Mouse (Mus musculus) gastrocnemius, postnatal 4 days (tissue): ENCODE measurements at regions not wholly inside any gene's neighbourhood (a gene's known extent, or its start where the extent isn't known, plus 50 kb on each side); places are given as distances from the start of the nearest gene placed in this dataset.

Source experiments
- DNase-seq, 2 experiments: peaks; one replicate each; pipeline ENCODE4 v3.0.0; 2021 to 2022; ENCODE audit warnings: low spot score in 2 of 2, mixed read lengths in 2 of 2

DNA sequence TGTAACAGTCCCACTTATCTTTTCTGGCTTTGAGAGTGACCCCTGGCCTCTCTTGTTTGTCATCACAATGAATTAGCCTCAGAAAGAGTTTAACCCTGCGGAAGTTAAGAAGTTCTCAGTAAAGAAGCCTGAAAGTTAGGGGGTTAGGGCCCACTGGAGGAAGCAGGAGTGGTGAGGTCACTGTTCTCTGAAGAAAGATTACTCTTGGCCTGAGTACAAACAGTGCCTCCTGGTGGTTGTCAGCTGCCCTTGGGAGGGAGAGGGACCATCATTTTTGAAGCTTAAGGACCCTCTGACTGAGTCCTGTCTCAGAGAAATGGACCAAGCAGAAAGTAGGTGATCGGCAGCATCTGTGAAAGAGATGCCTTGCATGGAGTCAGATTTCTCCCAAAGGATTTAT is 318.3 kb upstream of the Id2 start:
- DNase-seq = peak in 1 of 2 experiments; percentile 20

DNA sequence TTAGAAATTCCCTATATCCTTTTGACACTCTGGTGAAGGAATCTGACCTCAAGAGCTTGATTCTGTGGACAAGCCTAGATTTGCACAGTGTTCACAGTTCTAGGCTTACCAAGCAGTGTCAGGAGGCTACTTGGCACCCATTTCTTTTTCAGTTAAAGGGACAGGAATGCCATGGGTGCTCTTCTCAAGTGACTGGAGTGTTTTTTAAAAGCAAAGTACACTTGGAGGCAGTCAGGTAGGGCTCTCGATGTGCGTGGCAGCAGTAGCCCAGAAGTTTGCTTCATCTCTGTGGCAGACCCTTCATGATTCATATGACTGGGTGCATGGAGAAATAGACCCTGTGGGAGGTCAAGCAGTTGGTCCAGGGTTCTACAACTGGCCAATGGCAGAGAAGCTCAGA is 310.4 kb upstream of the Id2 start:
- DNase-seq = no peak

DNA sequence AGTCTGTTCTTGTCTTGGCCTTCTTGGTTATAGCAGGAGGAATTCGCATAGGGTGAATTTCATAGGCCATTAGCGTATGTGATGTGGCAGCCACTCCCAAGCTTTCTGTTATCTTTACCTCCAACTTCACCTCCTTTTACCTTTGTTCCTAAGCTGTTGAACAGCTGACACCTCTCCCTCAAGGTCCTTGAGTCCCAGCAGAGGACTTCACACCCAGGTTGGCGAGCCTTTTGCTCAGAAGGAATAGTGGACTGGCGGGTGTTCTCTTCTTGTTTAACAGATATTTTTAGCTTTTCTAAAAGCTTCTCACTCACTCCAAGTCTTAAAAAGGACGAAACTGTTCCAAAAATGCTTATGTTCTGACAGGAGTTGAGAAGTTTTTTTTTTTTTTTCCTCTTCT is 303.4 kb upstream of the Id2 start:
- DNase-seq = no peak

DNA sequence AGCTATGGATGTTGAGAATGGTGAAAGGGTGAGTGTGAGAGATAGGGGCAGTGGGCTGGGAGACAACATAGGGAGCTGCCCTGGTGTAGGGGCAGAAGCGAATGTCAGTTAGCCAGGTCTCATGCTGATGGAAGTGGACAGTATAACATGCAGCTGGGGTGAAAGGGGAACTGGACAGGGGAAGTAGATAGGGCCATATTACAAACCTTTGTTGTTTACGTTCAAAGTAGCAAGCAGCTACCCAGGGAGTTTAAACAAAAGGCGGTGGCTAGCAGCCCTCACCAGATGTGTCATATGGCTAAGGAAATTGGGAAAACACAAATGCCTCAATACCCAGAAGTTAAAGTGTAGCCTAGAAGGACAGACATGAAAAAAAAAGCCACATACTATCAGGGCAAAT is 301.8 kb upstream of the Id2 start:
- no peak for DNase-seq

DNA sequence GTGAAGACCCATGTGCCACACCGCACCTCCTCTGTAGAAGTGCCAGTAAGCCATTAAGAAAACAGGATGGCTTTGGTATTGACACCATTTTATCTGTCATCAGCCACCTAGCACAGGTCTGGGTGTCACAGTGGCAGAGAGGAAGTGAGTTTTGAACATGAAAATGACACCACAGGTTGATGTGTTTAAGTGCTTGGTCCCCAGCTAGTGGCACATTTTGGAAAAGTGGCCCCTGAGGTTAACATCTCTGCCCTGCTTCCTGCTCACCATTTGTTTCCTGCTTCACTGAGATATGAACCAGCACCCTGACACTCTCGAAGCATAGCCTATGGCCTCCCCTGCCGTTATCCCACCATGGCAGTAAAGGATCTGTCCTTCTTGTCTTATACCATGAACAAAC is 297.4 kb upstream of the Id2 start:
- DNase-seq = no peak

DNA sequence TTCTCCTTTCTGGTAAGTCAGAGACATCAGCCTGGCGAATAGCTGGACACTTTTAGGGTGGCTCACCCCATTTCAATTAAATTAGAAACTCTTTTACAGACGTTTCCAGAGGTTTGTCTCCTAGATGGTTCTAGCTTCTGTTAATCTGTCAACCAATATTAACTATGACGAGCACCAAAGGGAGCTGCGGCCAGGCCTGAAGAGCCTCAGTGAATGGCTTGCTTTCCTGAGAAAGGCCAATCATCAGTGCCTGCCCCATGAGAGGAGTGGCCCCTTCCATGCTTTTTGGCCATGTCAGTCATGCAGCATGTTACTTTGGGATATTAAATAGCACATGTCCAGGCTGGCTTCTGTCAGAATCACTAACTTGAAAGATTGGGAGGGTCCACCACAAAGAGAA is 296.6 kb upstream of the Id2 start:
- DNase-seq = no peak

DNA sequence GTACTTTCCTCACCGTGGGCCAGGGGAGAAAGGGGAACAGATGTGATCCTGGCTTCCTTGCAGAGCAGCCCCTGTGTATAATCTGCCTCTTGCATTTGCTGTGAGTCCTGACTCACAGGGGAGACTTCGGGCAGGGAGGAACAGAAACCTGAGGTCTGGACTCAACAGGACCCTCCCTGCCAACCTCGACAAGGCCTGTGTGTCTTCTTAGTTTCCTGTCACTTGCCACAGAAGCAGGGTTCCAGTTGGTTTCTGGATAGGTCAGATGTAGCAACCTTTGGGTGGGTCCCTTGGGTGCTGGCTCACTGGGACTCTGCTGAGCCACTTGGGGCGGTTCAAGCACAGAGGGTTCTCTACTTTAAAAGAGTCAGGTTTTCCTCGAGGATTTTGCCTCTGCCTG is 292.3 kb upstream of the Id2 start:
- no peak for DNase-seq

DNA sequence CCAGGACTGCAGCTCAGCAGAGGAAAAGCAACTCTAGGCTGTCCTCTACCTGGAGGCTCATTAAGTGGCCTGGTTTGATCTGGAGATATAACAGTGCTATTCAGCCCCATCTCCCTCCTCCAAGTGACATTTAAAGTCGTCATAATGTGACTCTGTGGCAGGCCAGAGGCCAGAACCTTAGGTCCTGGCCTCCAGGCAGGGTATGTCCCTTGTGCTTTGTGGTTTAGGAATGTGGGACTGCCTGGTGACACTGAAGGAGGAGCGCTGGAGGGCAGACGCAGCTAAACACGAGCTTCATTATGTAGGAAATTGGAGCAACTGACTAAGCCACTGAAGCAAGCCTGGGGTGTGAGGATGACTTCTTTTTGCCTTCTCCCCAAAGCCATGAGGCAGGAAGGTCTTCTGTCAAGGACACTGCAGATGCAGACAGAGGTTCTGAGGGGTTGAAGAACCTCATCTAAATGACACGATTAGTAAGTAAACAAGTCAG is 290.9 kb upstream of the Id2 start:
- DNase-seq = no peak

DNA sequence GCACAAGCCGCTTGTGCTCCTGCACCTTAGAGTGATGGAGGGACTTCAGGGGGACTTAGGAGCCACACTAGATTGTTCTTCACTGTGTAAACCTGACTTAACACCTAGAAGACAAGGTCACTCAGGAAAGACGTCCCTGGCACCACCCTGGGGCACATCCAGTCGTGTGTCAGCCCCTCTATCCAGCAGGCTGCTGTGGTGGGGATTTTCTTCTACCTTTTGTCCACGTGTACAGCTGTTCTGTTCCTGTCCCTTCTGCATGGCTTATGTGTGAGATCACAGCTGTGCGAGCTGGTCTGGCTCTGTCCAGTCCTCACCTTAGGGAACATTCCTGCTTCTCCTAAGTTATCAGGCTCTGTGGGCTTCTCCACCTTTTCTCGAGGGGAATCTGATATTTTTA is 286.0 kb upstream of the Id2 start:
- no peak for DNase-seq

DNA sequence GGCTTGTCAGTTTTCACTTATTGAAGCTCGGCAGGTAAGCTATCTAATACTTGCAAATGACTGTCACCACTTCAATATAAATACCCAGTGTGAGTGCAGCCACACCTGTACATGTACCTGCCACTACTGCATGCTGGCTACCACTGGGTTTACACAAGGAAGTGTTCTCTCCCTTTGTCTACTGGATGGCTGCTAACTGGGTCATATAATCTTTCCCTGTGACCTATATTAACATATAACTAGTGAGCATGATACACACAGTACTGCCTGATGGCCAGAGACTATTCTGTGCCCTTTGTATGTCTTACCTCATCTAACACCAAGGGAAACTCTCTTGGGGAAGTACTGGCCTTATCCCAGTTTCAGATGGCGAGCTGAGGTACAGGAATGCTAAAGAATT is 285.5 kb upstream of the Id2 start:
- no peak for DNase-seq

DNA sequence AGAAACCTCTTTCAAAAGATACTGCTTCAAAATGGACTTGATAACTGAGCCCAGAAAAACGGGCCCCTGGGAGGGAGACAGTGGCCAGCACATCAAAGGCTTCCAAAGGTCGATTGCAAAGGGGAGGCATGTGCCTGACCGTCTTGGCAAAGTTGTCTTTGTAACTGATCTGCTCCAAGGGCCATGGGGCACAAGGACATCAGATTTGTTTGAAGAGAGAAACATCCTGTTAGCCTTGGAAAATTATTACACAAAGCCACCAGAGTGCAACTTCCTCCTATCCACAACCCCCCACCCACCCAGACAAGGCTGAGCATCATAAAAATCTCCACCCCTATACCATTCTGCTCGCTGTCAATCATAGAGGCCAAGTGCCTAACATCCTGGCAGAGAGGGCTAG is 284.7 kb upstream of the Id2 start:
- DNase-seq = no peak

DNA sequence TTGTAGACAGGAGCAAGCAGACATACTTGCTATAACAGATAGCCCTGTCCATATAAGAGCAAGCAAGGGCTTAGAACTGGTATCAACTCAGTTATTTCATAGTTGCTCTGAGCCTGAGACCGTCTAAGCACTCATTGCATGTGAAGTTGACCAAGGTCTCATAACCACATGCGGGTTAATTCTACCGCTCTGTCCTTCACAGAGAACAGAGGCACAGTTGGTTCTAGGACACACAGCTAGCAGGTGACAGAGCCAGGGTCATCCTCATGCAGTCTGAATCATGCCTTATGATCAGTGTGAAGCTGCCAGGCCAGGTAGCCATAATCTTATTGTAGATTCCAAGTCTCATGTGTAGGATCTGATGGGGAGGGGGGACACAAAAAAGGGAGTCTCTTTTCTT is 283.1 kb upstream of the Id2 start:
- no peak for DNase-seq

DNA sequence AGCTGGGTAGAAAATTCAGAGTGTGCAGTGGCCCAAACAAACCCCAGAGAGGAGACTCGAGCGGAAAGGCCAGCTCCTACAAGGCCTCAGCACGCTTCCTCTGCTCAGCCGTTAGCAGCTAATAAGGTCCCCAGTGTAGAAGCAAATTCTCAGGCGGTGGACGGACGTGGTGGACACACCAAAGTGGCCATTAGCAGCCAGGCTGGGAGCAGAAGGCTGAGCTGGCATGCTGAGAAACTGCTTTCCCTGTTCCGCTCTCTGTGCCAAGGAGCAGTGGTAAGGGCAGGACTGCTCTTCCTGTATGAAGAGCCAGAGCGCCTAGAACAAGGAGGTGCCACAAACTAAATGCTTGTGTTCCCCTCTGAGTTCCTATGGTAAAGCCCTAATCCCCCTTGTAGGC is 282.1 kb upstream of the Id2 start:
- DNase-seq = no peak

DNA sequence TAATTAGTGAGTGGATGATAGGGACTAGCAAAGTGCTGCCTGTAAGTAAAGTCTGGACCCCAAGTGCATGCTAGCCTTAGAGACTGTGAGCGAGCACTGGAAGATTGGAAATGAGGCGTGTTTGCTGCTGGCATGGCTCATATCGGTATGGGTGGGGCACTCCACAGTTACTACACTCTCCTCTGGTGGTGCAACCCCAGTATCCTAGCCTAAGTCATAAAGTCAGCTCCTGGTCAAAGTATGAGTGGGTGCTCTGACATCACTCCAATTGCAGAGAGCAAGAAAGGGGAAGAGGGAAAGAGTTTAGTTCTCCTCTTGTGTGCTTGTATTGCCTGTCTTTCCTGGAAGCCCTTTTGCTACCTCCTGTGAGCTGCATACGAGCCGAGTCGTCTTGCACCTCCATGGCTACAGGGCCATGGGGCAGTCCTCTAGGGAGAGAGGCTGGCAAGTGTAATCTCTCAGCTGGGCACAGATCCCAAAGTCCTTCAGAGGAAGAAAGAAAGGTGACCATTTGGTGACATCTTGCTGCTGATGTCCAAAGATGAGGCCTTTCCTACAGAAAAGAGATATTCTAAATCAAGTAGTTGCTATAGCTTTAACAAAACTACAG is 281.2 kb upstream of the Id2 start:
- DNase-seq = no peak

DNA sequence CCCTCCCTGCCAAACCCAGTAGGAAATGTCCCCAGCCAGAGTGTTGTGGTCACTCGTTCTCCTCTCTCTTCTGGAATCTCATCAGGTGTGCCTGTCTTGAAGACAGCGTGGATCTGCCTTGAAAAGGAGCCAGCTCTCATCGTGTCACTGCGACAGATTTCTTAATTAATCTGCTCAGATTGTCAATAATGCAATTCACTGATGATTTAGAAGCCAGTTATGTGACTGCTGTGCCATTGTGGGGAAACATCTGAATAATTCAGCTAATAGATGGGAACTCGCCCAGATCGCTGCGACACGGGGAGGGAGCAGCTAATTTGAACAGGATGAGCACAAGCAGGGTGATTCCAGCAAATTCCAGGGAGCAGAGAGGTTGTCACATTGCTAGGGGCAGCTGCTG is 279.5 kb upstream of the Id2 start:
- no peak for DNase-seq

DNA sequence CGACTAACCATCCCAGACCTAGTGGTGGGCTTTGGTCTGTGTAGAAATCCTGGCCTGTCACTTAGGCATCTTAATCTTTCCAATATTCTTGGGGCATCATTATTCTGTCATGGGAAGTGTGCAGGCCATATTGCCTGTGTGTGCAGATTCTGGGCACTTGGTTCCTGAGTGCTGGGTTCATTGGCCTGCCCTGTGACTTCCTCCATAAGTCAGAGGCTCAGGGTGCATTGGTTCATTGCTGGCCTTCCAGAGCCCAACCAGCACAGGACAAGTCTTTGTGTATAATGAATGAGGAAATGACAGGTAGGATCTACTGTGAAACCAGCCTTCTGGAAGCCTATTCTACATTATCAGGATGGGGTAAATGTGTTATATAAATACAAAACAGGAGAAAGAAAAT is 270.6 kb upstream of the Id2 start:
- no peak for DNase-seq

DNA sequence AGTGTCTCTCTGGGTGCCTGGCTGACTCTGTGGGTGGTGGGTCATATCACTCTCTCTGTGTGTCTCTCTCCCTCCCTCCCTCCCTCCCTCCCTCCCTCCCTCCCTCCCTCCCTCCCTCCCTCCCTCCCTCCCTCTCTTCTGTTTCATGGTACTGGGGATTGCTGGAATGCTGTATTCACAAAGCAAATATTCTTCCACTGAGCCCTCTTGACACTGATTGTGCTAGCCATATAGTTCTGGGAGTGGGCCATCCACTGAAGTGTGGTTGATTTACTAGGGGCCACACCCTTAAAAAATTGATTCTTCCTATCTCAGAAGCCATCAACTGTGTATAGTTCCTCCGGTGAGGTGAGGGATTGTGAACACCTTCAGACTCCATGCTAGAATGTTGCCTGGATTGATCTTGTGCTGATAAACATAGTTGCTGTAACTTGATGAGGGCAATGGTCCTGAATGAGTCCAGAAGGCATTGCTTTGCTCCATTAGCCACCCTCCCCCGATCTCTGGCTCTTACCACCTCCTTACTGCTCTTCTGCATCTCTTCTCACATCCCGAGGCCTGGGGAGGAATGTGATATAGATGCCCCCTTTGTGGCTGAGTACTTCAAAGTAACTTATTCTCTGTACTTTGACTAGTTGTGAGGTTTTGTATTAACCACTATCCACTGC is 268.8 kb upstream of the Id2 start:
- no peak for DNase-seq

DNA sequence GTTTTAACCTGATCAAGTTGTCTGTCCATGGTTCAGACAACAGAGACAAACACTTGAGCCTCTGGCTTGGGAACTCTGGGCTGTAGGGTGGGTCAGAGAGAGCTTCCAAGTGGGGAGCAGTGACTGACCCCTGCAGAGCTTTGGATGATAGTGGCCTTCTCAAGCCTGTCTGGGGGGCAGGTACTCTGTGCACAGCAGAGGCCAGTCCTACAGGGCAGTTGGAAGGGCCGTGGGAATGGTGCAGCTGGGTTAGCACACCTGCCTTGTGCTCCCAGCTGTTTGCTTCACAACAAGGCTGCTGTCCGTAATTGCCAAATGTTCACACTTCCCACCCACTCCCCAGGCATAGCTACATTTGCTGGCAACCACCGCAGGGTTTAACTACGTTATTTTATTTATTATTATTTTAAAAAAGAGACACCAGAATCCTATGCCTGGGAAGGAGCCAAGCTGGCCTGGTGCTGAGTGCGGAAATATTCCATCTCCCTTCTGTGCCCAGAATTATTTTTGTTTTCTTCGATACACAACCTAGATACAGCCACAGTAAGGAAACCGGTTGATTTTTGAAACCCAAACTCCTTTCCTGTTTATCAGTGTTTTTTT is 268.1 kb upstream of the Id2 start:
- peak in 1 of 2 experiments; percentile 13 for DNase-seq

DNA sequence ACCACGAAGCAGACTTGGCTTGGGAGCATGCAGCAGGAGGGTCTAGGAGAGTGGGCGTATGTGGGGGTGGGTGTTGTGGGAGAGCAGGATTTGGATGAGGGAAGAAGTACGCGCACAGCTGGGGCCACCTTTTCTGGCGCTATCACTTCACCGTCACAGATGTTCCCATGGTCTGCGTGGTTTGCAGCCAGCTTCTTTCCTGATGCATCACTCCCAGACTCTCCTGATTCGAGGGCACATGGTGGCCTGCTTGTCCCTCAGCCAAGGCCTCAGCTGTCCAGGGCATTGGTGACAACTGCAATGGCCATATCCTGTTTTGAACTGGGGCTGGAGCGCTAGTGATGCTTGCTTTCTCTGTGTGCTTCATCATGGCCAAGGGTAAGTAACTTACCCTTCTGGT is 266.9 kb upstream of the Id2 start:
- no peak for DNase-seq

DNA sequence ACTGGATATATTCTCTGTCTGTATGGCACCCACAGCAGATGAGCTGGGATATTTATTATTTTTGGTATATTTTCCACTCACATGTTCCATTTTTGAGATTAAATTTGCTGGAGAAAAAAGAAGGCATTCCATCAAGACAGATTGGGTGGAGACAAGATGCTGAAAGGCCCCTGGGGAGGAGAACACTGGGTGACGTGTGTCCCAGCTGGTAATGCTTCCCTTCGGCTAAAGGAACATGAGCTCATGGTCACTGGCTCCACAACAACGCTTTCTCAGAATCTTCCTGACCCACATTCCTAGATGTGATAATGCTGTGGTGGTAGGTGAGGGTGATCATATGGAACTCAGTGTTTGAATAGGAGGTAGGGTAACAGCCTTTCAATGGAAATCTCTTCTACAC is 266.4 kb upstream of the Id2 start:
- no peak for DNase-seq

DNA sequence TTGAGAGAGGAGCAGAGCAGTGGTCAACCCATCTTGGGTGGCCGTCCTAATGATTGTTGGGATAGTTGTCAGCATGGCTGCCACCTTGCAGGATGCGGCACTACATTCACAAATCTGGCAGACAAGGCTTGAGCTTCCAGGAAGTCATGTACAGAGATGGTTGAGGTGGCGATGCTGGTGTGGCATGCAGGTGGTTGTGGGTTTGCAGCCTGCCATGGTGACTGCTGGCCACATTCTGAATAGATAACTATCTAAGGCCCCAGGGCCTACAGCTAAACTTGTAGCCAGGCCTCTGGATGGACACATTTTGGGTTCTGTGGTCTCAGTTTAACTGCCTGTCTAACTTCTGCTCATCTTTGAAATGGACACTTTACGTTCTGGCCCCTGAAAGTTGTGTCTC is 265.8 kb upstream of the Id2 start:
- DNase-seq = no peak

DNA sequence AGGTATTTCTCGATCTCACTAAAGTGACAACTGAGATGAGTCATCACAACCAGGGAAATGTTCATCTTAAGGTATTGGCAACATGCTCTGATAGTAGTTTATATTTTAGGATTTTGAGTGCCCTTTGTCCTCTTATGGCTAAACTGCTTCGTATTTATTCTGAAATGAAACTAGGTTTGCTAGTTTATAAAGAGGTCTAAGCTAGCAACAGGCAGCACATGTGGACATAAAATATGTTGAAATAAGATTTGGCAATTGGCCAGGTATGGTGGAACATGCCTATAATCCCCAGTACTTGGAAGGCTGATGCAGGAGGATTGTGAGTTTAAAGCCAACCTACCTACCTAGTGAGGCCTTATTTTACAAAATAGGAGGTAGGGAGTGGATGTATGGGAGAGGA is 263.8 kb upstream of the Id2 start:
- no peak for DNase-seq

DNA sequence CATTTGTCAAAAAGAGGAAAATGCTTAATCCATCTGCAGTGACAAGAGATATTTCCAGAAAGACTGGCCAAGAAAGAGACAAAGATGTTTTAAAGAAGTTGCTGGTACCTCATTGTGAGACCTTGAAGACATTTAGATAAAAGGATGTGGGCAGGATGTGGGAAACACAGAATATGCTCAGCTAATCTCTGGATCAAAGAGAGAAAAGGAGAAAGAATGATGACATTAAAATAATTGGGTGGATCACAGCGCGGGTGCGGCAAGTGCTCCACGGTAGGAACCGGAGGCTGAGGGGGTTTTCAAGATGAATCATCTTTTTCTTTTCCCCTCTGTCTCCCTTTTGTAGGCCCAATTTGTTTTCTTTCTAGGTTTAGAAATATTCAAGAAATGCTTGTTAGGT is 263.0 kb upstream of the Id2 start:
- DNase-seq = no peak
